ENCODE assay signal across 19 mouse cellular contexts in genomic region chr7:82748812-82749211, GRCm38 (mm10).
DNase-seq lines count a peak whose midpoint lies in the region; ATAC-seq and TF ChIP-seq lines count a peak whose summit lies in the region.
"Had no signal": no experiment of that assay in that cellular context is flagged by ENCODE, and none has a peak within 500 bp of the region (broad histone marks: within the 10 kb centered on the region; RNA-seq: fewer than 3 reads in every experiment).

No protein-coding gene starts in this region.

- WGBS in hindbrain, embryonic 10.5 days, result 68% methylated on average over 2 of the region's 2 CpGs
- WGBS in hindbrain, postnatal 0 days, result 92% methylated on average over 2 of the region's 2 CpGs
- 50% methylated on average over 2 of the region's 2 CpGs for WGBS in lung, embryonic 15.5 days
- WGBS in kidney, embryonic 16.5 days, result 71% methylated on average over 2 of the region's 2 CpGs

- no peak overlapping the region for H3K4me2 ChIP-seq in hindbrain, postnatal 0 days (ENCODE audit: low read depth, low read length)
- H3K4me2 ChIP-seq in lung, embryonic 15.5 days, result no peak overlapping the region
- H3K4me2 ChIP-seq in kidney, embryonic 16.5 days (replicated peaks; ENCODE audit: low read depth, low read length), result no peak overlapping the region
- H3K4me2 ChIP-seq: stomach, embryonic 15.5 days had no signal

- no peak for ATAC-seq in hindbrain, postnatal 0 days
- peak; percentile 29 for ATAC-seq in lung, embryonic 15.5 days (ENCODE audit: borderline replicate concordance, extremely low read depth, low FRiP score, low TSS enrichment)
- peak; percentile 64 for ATAC-seq in kidney, embryonic 16.5 days (ENCODE audit: low FRiP score, low TSS enrichment)
- no peak for ATAC-seq in megakaryocyte-erythroid progenitor cell, adult 5-6 weeks (replicated peaks; ENCODE audit: low FRiP score, low TSS enrichment, poor library complexity, severe bottlenecking)
- ATAC-seq: forebrain, postnatal 0 days; hindbrain, embryonic 16.5 days; midbrain, embryonic 16.5 days had no signal

- no peak for TF ChIP-seq CTCF in hindbrain, postnatal 0 days (IDR thresholded peaks at IDR 0.05; ENCODE audit: low read depth)

- no peak overlapping the region for H3K9ac ChIP-seq in hindbrain, postnatal 0 days (replicated peaks; ENCODE audit: low read length)
- no peak overlapping the region for H3K9ac ChIP-seq in lung, embryonic 15.5 days
- H3K9ac ChIP-seq in kidney, embryonic 16.5 days (replicated peaks; ENCODE audit: low read length), result no peak overlapping the region
- H3K9ac ChIP-seq: forebrain, postnatal 0 days; stomach, embryonic 15.5 days had no signal

- H3K9me3 ChIP-seq in hindbrain, embryonic 10.5 days, result no peaks in the 10 kb centered on the region
- H3K9me3 ChIP-seq in hindbrain, postnatal 0 days (ENCODE audit: low read length), result no peaks in the 10 kb centered on the region
- H3K9me3 ChIP-seq in lung, embryonic 15.5 days, result no peaks in the 10 kb centered on the region
- no peaks in the 10 kb centered on the region for H3K9me3 ChIP-seq in kidney, embryonic 16.5 days (ENCODE audit: low read length)
- H3K9me3 ChIP-seq in megakaryocyte, embryonic 14.5 days, result no peaks in the 10 kb centered on the region
- H3K9me3 ChIP-seq: stomach, embryonic 15.5 days had no signal

- peaks cover 15% of the 10 kb centered on the region for H3K36me3 ChIP-seq in hindbrain, embryonic 10.5 days
- H3K36me3 ChIP-seq in hindbrain, postnatal 0 days (ENCODE audit: insufficient read depth, low read length), result no peaks in the 10 kb centered on the region
- no peaks in the 10 kb centered on the region for H3K36me3 ChIP-seq in lung, embryonic 15.5 days
- no peaks in the 10 kb centered on the region for H3K36me3 ChIP-seq in kidney, embryonic 16.5 days (ENCODE audit: insufficient read depth, low read length)
- H3K36me3 ChIP-seq in megakaryocyte, embryonic 14.5 days (replicated peaks; ENCODE audit: low read length), result peaks cover 56% of the 10 kb centered on the region
- H3K36me3 ChIP-seq: stomach, embryonic 15.5 days had no signal

- peaks cover 24% of the 10 kb centered on the region for H3K4me1 ChIP-seq in hindbrain, embryonic 10.5 days (replicated peaks)
- H3K4me1 ChIP-seq in hindbrain, postnatal 0 days (ENCODE audit: insufficient read depth, low read length), result peaks cover 7% of the 10 kb centered on the region; the same call in 1 of the 2 replicates
- peaks cover 37% of the 10 kb centered on the region for H3K4me1 ChIP-seq in lung, embryonic 15.5 days
- H3K4me1 ChIP-seq in kidney, embryonic 16.5 days (ENCODE audit: insufficient read depth, low read length), result peaks cover 21% of the 10 kb centered on the region
- peaks cover 79% of the 10 kb centered on the region for H3K4me1 ChIP-seq in megakaryocyte, embryonic 14.5 days

- no peaks in the 10 kb centered on the region for H3K27me3 ChIP-seq in hindbrain, embryonic 10.5 days (ENCODE audit: insufficient read depth, poor library complexity, severe bottlenecking)
- H3K27me3 ChIP-seq in hindbrain, postnatal 0 days (ENCODE audit: insufficient read depth, low read length), result no peaks in the 10 kb centered on the region
- no peaks in the 10 kb centered on the region for H3K27me3 ChIP-seq in lung, embryonic 15.5 days
- H3K27me3 ChIP-seq in kidney, embryonic 16.5 days (ENCODE audit: insufficient read depth, low read length), result no peaks in the 10 kb centered on the region
- H3K27me3 ChIP-seq in megakaryocyte, embryonic 14.5 days (replicated peaks), result no peaks in the 10 kb centered on the region
- H3K27me3 ChIP-seq: stomach, embryonic 15.5 days had no signal

- DNase-seq in hindbrain, embryonic 10.5 days (ENCODE audit: low spot score), result no peak
- DNase-seq in hindbrain, postnatal 0 days (ENCODE audit: low spot score), result no peak
- no peak for DNase-seq in lung, postnatal 14 days
- DNase-seq in thymus, postnatal 0 days (ENCODE audit: low spot score), result no peak
- DNase-seq: adrenal gland, postnatal 25 days; cerebellum, adult 9-11 months; forebrain, postnatal 0 days; gastrocnemius, postnatal 25 days; heart, postnatal 10 days; right cerebral cortex, postnatal 4 days; thymus, postnatal 25 days had no signal

- H3K4me3 ChIP-seq in hindbrain, embryonic 10.5 days, result no peak overlapping the region
- no peak overlapping the region for H3K4me3 ChIP-seq in hindbrain, postnatal 0 days (ENCODE audit: low read length)
- no peak overlapping the region for H3K4me3 ChIP-seq in lung, embryonic 15.5 days
- no peak overlapping the region for H3K4me3 ChIP-seq in kidney, embryonic 16.5 days (ENCODE audit: low read length)
- H3K4me3 ChIP-seq in megakaryocyte, embryonic 14.5 days (replicated peaks), result peak overlapping the region; percentile 78
- H3K4me3 ChIP-seq: layer of hippocampus, adult 2 months; stomach, embryonic 15.5 days had no signal

- 0 out of 2 replicates have a peak overlapping the region, but pooled peaks have one; percentile 54 for H3K27ac ChIP-seq in hindbrain, embryonic 10.5 days
- H3K27ac ChIP-seq in hindbrain, postnatal 0 days, result no peak overlapping the region
- H3K27ac ChIP-seq in lung, embryonic 15.5 days, result peak overlapping the region; percentile 61
- H3K27ac ChIP-seq in kidney, embryonic 16.5 days (ENCODE audit: low read length), result peak overlapping the region; percentile 59
- H3K27ac ChIP-seq: layer of hippocampus, adult 2 months; stomach, embryonic 15.5 days had no signal

Comparison
In these comparisons a context has a peak if more than half of its experiments do, and no peak if none do; other contexts are left out.
1. ATAC-seq: peak in lung, embryonic 15.5 days (single experiment) and kidney, embryonic 16.5 days (single experiment); none in hindbrain, postnatal 0 days (single experiment) and megakaryocyte-erythroid progenitor cell, adult 5-6 weeks (single experiment).